Mouse (Mus musculus) olfactory bulb, adult 2 months (tissue): ENCODE results near the gene Stom. TPM values are rescaled to one million over a fixed set of nuclear protein-coding genes. Genes with fewer than 3 reads are reported as not detected.

ENCODE experiments used
- H3K27ac ChIP-seq: fragments of 200-500 bp; 2 replicates; pipeline ENCODE4 v1.5.1; 2012; ENCODE audit warnings: low read depth, low read length; ENCODE audit not compliant: insufficient read depth
- H3K4me1 ChIP-seq: fragments of 200-500 bp; 2 replicates; pipeline ENCODE4 v1.6.1; 2012; ENCODE audit warnings: low read length; ENCODE audit not compliant: control insufficient read depth, insufficient read depth
- H3K4me3 ChIP-seq: fragments of 200-500 bp; 2 replicates; pipeline ENCODE4 v1.5.1; 2012; ENCODE audit warnings: mild to moderate bottlenecking, low read depth, low read length, moderate library complexity; ENCODE audit not compliant: insufficient read depth
- CTCF ChIP-seq: fragments of 200-500 bp; IDR thresholded peaks from 2 replicates; pipeline ENCODE4 v1.5.1; 2012; ENCODE audit warnings: low read depth, mild to moderate bottlenecking, low read length, moderate library complexity; ENCODE audit not compliant: insufficient read depth
- POLR2A ChIP-seq: fragments of 200-500 bp; IDR thresholded peaks from 2 replicates; pipeline ENCODE4 v1.6.1; 2012; ENCODE audit warnings: mild to moderate bottlenecking, low read depth, low read length, moderate library complexity; ENCODE audit not compliant: insufficient read depth
- WGBS: fragments of 180-500 bp; shearing (Covaris S2); methylation state at CpG from one replicate; pipeline ENCODE4 v1.1.7; 2018; 5-methylcytosine and 5-hydroxymethylcytosine counted together
- polyA plus RNA-seq: library from polyadenylated mRNA; stranded (reverse); fragments of >200 nt; gene quantifications from 2 replicates; pipeline ENCODE4 v1.2.4, GENCODE M21; 2012; ENCODE audit warnings: low replicate concordance; ENCODE audit not compliant: missing spikeins, insufficient read depth, insufficient read length

Gene Stom
- polyA plus RNA-seq, 1 experiment, result not detected

DNA sequence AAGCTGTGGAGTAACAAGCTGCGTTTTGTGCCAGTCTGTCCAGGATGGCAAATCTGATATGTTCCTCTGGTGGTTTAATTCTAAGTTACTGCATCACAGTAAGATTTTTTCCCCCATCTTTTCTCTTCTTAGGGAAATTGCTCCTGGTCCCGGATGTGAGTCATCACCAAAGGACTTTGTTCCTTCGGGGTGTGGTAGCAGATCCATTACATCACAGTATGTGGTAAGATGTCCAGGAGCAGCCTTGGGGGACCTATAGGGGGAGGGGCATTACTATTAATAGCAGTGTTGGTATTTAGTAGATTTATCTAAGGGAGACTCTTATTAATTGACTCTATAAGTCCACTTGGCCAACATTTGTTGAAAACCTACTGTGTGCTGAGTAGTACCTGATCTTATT is 5.8 kb upstream of the Stom start:
- WGBS, result 54% methylated on average over 3 of the region's 3 CpGs
- no peak for TF ChIP-seq POLR2A
- H3K4me1 ChIP-seq, result peaks cover 5% of the 10 kb centered on the region; the same call in 1 of the 2 replicates

DNA sequence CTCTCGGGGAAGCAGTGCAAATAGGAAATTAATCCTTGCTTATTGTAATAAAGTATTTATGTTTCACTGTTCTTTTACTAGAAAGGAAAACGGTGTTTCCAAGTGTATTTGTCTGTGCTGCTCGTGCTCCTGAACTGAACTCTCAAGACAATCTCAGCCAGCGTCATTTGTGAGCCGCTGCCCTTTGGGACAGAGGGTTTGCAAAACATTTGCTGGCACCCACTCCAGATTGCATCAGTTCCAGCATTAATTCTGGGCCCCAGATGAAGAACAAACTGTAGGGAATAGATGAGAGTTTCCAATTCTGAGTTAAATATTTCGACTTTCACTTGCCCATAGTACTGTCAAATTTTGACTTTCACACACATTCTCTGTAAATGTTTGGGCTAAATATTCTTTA is 1.9 kb upstream of the Stom start:
- TF ChIP-seq POLR2A (no peak), CTCF (no peak)
- peaks cover 10% of the 10 kb centered on the region for H3K4me1 ChIP-seq
- no peak overlapping the region for H3K4me3 ChIP-seq
- WGBS, result 83% methylated on average over 6 of the region's 6 CpGs
- H3K27ac ChIP-seq, result no peak overlapping the region

More for the DNA sequence above, 5.8 kb upstream of the Stom start:
- Histone ChIP-seq H3K4me3 (no peak overlapping the region), H3K27ac (no peak overlapping the region)

GRCm38 (mm10) chr2:35338036-35338435 is 1.3 kb upstream of the Stom start:
- WGBS, result 92% methylated on average over 1 of the region's 1 CpGs
- TF ChIP-seq POLR2A, result no peak
- TF ChIP-seq CTCF, result no peak
- Histone ChIP-seq H3K4me3 (no peak overlapping the region), H3K4me1 (peaks cover 10% of the 10 kb centered on the region), H3K27ac (no peak overlapping the region)

GRCm38 (mm10) chr2:35337419-35337818 is 643 bp upstream of the Stom start:
- 0 out of 2 replicates have a peak overlapping the region, but pooled peaks have one; percentile 23 for H3K27ac ChIP-seq
- peak overlapping the region; percentile 51 for H3K4me3 ChIP-seq
- TF ChIP-seq CTCF, result no peak
- no peak for TF ChIP-seq POLR2A
- WGBS, result 47% methylated on average over 10 of the region's 10 CpGs
- peaks cover 10% of the 10 kb centered on the region for H3K4me1 ChIP-seq

DNA sequence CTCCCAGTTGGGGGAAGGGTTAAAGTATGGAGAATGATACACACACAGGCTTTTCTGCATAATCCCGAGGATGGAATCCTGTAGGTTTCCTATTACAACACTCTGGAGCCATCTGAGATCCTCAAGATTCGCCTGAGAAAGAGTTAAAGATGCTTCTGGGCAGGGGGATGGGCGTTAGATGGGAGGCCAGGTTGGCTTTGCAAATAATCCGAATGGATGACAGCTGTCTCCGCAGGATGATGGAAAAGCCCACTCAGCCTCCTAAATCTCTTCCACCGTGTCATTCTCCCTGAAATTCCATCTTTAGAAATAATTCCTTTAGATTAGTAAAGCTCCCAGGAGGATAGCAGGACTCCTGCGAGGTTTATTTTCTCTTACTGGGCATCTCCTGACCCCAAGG is 1.2 kb downstream of the Stom start:
- no peak for TF ChIP-seq POLR2A
- WGBS, result 47% methylated on average over 7 of the region's 7 CpGs
- H3K4me1 ChIP-seq, result peaks cover 10% of the 10 kb centered on the region
- H3K27ac ChIP-seq, result no peak overlapping the region
- no peak overlapping the region for H3K4me3 ChIP-seq

GRCm38 (mm10) chr2:35333670-35334069 is 3.1 kb downstream of the Stom start:
- H3K4me1 ChIP-seq, result peaks cover 10% of the 10 kb centered on the region
- H3K27ac ChIP-seq, result no peak overlapping the region
- TF ChIP-seq CTCF (no peak), POLR2A (no peak)
- H3K4me3 ChIP-seq, result no peak overlapping the region

GRCm38 (mm10) chr2:35331205-35331604 is 5.6 kb downstream of the Stom start:
- WGBS, result 74% methylated on average over 2 of the region's 2 CpGs
- H3K4me1 ChIP-seq, result 0 out of 2 replicates have a peak, but pooled peaks cover under 1% of the 10 kb centered on the region
- H3K4me3 ChIP-seq, result no peak overlapping the region
- TF ChIP-seq CTCF, result no peak
- TF ChIP-seq POLR2A, result no peak
- H3K27ac ChIP-seq, result no peak overlapping the region

DNA sequence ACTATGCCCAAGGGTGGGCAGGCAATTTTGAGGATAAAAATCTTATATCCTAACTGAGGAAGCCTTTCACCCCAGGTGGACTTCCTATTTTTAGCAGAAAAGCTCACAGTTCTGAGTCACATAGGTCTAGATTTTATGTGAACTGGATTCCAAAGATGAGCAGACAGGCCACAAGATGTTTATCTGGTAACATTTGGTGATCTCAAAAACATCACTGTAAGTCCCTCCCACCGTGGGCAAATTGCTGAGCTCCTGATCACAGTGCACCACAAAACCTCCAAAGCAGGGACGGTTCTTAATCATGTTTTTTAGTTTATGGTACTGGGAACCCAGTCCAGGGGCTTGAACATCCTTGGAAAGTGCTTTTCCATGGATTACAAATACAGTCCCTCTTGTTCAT is 7.7 kb downstream of the Stom start:
- WGBS, result 89% methylated on average over 2 of the region's 2 CpGs

DNA sequence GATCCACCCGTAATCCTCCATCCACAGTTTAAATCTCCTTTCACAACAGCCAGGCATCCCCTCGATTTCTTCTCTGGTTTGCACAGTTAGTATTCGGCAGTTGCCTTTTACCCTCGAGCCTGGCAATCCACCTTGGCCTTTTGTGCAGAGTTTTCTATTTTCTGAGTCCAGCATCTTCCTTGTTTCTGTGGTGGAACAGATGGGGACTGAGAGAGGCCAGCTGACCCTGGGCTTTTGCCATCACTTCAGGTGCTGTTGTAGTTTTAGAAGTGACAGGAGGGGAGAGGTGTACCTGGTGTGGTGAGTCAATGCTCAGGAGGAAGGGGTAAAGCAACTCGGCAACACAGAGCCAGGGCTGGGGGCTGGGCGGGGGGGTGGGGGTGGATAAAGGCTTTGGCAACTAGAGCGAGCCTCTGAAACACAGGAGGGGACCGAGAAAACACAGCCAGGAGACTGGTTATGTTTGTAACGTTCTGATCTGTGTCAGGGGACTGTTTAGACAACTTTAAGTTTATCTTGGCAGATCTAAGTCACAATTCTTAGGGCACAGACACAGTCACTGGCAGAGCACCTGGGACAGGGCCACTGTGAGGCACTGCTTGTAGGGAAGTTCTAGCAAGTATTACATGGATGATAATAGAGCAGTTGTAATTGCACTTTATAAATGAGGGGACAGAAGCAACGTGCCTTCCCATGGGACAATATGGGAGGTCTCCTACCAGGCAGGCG is 8.5 kb downstream of the Stom start:
- Histone ChIP-seq H3K27ac (no peak overlapping the region), H3K4me1 (0 out of 2 replicates have a peak, but pooled peaks cover 2% of the 10 kb centered on the region), H3K4me3 (no peak overlapping the region)
- 51% methylated on average over 11 of the region's 11 CpGs for WGBS
- TF ChIP-seq CTCF (no peak), POLR2A (no peak)

More for the DNA sequence above, 7.7 kb downstream of the Stom start:
- Histone ChIP-seq H3K4me3 (no peak overlapping the region), H3K4me1 (no peaks in the 10 kb centered on the region), H3K27ac (no peak overlapping the region)
- no peak for TF ChIP-seq CTCF
- TF ChIP-seq POLR2A, result no peak
